Mouse (Mus musculus) adrenal gland, postnatal 36 days (tissue): ENCODE results near the gene Grasp. TPM values are rescaled to one million over a fixed set of nuclear protein-coding genes. Genes with fewer than 3 reads are reported as not detected.

Source experiments
- DNase-seq, 2 experiments: peaks; one replicate each; pipeline ENCODE4 v3.0.0; 2021; ENCODE audit warnings: mixed read lengths in 1 of 2
- total RNA-seq, 2 experiments: library from RNA; stranded (reverse); gene quantifications; 2 replicates each; pipeline ENCODE4 v1.2.3; 2021

The Grasp gene
- total RNA-seq, 2 experiments from 2014 or later, result 18.7 to 60.1 TPM

DNA sequence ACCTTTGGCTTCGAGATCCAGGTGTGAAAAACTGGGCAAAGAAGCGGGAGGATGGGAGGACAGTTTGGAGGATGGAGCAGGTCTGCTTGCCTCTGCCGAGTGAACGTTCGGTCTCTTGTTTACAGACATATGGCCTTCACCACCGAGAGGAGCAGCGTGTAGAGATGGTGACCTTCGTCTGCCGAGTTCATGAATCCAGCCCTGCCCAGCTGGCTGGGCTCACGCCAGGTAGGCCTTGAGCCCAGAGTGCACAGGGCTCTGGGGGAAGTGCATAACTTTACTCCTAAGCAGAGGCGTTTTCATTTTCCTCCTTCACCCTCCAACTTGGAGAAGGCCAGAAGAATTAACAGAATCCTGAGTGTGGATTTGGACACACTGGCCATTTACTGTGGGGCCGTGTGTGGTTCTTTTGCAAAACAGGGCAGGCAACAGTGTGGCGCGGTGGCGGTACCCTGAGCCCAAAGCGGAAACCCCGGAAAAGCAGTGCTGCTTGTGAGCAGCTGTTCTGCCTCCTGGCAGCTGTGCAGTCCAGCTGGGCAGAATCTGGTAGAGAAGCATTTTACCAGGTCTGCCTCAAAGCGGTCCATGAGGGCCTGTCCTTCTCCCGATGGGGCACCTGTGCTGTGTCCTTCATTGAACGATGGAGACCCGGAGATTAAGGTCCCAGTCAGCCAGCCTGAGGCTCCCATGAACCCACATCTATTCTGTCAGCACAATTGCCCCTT is 5.0 kb downstream of the Grasp start:
- peak; percentile 82 to 87 for DNase-seq

DNA sequence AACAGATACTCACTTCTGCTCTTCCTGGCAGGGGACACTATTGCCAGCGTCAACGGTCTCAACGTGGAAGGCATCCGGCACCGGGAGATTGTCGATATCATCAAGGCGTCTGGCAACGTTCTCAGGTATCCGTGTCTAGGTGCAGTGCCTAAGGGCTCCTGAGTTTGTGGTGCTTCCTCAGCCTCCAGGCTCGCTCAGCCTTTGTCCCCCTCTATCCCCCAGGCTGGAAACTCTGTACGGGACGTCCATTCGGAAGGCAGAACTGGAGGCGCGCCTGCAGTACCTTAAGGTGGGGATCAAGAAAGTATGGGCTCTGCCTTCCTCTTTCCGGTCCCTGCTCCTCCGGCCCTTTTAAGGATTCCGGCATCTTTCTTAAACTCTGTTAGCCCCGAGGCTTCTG is 6.5 kb downstream of the Grasp start:
- DNase-seq, result no peak

DNA sequence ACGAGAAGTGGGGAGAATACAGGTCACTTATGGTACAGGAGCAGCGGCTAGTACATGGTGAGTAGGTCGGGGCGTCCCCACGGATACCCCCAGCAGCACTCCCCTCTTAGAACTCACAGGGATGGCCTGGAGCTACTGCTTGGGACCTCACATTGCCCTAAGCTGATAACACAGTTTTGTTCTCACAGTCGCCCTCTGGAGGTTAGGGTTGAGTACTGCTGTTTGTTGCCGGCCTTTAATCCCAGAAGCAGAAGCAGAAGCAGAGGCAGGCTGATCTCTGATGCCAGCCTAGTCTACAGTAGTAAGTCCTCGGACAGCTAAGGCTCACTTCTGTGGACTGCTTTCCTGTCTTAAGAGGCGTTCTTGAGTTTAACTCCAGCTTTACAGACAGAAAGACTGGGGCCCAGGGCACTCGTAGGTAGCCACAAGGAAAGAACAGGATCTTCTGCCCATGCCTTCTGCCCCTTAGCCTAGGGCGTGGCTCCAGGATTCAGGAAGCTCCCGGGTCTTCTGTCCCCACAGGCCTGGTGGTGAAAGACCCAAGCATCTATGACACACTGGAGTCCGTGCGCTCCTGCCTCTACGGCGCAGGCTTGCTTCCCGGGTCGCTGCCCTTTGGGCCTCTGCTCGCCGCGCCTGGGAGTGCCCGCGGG is 7.1 kb downstream of the Grasp start:
- DNase-seq, result peak; percentile 40 to 55

GRCm38 (mm10) chr15:101231648-101232180 is 7.7 kb downstream of the Grasp start:
- DNase-seq, result no peak

GRCm38 (mm10) chr15:101232607-101233006 is 8.6 kb downstream of the Grasp start:
- no peak for DNase-seq

DNA sequence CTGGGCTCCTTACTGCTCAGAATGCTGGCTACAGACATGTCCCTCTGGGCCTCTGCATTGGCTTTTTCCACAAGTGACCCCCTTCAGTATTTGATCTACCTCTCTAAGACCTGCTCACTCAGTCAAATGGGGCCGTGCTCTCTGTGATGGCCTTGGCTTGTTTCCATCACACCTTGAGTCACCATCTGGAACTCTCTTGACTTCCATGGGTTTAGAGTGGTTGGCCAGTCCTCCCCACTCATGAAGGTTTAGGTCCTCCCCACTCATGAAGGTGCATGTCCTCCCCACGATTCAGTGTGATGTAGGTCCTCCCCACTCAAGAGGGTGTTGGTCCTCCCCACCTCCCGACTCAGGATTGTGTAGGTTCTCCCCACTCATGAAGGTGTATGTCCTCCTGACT is 9.2 kb downstream of the Grasp start:
- no peak for DNase-seq

GRCm38 (mm10) chr15:101233641-101234275 is 9.8 kb downstream of the Grasp start:
- no peak for DNase-seq

- no peak for DNase-seq
Measured at GRCm38 (mm10) chr15:101234611-101235341, 10.8 kb downstream of the Grasp start.

GRCm38 (mm10) chr15:101235342-101235698 is 11.3 kb downstream of the Grasp start:
- no peak for DNase-seq

DNA sequence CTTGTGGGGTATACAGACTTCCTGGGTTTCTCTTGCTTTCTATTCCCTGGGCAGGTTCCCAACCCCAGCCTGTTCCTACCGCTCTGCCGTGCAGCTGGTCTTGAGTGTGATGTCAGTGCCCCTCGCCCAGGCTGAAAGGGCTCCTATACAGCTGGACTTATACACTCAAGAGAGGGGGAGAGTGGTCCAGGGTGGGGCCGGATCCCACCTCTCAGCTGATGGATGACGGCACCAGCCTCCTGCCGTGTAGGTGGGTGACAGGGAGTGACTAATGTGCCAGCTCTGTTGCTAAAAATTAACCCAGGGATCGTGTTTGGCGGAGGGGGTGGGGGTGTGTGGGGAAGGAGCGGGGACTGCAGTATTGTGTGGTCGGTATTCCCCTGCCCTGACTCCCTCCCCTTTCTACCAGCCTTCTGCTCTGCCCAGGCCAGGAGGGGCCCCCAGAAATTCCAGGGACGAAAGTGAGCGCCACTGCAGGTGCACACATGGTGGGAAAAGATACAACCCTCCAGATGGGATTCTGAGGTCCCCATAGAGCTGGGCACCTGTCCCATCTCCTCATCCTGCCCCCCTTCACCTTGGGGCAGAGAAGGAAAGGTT is 11.8 kb downstream of the Grasp start:
- no peak for DNase-seq

- DNase-seq, result peak; percentile 79 to 88
Measured at GRCm38 (mm10) chr15:101236878-101237277, 12.9 kb downstream of the Grasp start.

GRCm38 (mm10) chr15:101238885-101239511 is 15.0 kb downstream of the Grasp start:
- peak; percentile 61 to 72 for DNase-seq

DNA sequence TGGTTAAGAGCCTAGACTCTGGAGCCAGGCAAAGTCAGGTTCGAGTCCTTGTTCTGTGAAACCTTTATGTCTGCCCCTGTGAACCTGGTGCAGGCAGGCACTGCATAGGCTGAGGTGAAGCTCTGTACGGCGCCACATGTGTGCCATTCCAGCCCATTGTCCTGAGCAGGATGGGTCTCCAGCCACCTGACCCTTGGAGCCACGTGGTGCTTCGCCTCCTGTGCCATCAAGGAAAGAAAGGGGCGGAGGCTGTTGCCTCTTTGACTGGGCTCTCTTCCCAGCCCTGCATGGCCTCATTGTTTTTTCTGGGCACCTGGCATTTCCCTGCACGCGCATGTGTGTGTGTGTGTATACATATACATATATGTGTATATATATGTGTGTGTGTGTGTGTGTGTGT is 15.8 kb downstream of the Grasp start:
- no peak for DNase-seq

GRCm38 (mm10) chr15:101240799-101241204 is 16.8 kb downstream of the Grasp start:
- DNase-seq, result peak; percentile 86 to 87

GRCm38 (mm10) chr15:101241236-101241635 is 17.2 kb downstream of the Grasp start:
- no peak for DNase-seq

DNA sequence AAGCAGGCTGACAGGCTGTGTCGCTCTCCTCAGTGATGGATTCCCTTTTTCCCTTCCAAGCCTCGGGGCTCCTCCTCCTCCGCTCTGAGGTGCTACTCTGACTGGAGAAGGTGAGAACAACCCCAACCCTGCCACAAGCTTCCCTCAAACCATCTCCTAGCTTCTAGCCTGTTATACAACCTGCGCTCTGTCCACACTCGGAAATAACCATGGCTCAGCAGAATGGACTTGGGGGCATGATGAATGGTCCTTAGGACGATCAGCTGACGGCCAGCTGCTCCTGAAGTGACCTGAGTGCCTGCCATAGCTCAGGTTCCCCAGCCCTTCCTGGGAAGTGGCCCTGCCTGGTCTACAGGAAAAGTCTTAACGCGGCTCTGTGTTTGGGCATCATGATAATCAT is 17.9 kb downstream of the Grasp start:
- no peak for DNase-seq

- peak; percentile 36 to 55 for DNase-seq
Measured at GRCm38 (mm10) chr15:101242645-101243044, 18.7 kb downstream of the Grasp start.

DNA sequence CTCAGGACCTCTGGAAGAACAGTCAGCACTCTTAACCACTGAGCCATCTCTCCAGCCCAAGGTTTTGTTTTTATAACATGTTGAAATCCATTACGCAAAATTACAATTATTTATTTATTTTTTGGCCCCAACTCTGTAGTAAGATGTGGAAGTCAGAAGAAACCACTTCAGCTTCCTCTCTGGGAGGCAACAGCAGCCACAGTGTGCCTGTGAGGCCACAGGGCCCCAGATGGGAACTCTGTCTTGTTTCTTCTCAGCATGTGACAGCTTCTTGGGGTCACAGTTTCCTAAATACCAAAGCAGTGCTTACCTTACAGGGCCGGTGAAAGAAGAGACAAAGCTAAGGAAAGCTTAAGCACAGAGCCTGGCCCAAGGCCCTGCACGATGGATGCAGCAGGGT is 20.0 kb downstream of the Grasp start:
- DNase-seq, result no peak

DNA sequence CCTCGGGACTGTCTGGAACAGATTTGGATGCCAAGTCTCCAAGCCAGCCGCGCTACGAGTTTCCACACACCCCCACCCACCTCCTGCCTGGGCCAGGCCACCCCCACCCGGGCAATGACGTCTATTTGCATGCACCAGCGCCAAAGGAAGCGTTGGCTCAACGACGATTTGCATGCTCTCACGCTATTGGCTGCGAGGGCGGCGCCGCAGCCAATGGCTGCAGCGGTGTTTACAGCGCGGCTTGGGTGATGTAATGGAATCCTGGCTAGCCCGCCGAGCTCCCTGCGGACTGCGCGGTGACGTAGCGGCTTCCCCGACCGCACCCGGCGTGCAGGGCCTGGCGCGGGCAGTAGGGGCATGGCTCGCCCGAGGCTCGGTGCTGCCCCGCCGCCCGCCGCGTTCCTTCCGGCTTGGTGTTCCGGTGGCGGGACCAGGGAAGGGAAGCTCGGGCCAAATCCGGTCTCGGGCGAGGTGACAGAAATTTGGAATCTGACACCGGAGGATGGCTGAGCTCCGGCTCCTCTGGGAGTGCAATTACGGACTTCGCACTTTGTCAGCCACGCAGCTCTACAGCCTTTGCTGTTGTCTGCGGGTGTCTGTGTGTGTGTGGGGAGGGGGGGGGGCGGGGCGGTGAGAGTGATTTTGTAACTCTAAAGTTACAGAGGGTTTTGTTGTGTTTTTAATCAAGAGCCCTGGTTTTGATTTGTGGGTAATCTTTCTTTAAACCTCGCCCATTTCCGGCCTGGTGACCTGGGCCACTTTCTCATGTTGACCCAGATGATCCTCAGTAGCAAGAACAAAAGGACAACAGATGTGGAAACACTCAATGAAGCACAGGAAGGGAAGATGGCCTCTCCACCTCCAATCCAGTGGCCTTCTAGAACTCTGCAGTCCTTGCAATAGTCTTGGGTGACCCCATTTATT is 22.5 kb downstream of the Grasp start:
- peak; percentile 97 to 98 for DNase-seq

DNA sequence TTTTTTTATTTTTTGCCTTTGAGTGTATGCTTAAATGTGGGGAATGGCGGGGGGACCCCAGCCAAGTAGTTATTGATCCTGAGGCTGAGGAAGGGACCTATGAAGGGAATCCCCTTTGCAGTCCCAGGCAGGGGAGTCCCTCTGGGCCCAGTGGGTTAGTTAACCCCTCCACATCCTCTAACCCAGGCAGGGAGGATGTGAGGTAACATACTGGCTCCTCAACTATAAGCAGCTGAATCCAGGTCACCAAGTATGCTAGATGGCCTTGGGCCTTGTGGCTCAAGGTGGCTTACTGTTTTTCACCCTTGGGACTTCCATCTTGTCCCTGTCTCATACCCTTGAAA is 23.1 kb downstream of the Grasp start:
- no peak for DNase-seq
